Mouse (Mus musculus): Measurements from ENCODE around the gene Glp2r. TPM values are rescaled to one million over a fixed set of nuclear protein-coding genes. Genes with fewer than 3 reads are reported as not detected.

Glp2r gene
- total RNA-seq (2021) = 1 to 10 TPM; 1.9 to 2.3 TPM

GRCm38 (mm10) chr11:67771053-67771452 lies at the start of gene Glp2r:
Glp2r (minus strand) TSS chr11:67771153.
- DNase-seq (ENCODE audit: extremely low spot score in 1 of 2, low spot score in 2 of 2) = no peak
- intact Hi-C loops (cut with DNase I) = no loop called here

- intact Hi-C loops (cut with DNase I) = loop anchor here (2.0 to 5.0 kb wide), 3 partner anchors 37 to 103 kb away; partner anchors contain the start of gene Usp43
- DNase-seq (ENCODE audit: extremely low spot score in 1 of 2, low spot score in 2 of 2) = peak in 1 of 2 experiments; percentile 80
Measured at GRCm38 (mm10) chr11:67820221-67820620, 49.3 kb upstream of the Glp2r start.

GRCm38 (mm10) chr11:67819604-67820003 lies 48.7 kb upstream of the Glp2r start:
- peak; percentile 36 to 41 for DNase-seq (ENCODE audit: extremely low spot score in 1 of 2, low spot score in 2 of 2)

GRCm38 (mm10) chr11:67811535-67811934 lies 40.6 kb upstream of the Glp2r start:
- no peak for DNase-seq (ENCODE audit: extremely low spot score in 1 of 2, low spot score in 2 of 2)
- intact Hi-C loops (cut with DNase I) = loop anchor here (10.0 kb wide), 2 partner anchors 593 to 697 kb away; partner anchors contain the start of gene Ntn1

More at GRCm38 (mm10) chr11:67819604-67820003, 48.7 kb upstream of the Glp2r start:
- intact Hi-C loops (cut with DNase I) = loop anchor here (2.0 to 10.0 kb wide), 5 partner anchors 38 to 705 kb away; partner anchors contain the start of genes Ntn1 and Usp43

- intact Hi-C loops (cut with DNase I) = no loop called here
- DNase-seq (ENCODE audit: extremely low spot score in 1 of 2, low spot score in 2 of 2) = no peak
Measured at GRCm38 (mm10) chr11:67808051-67808450, 37.1 kb upstream of the Glp2r start.

GRCm38 (mm10) chr11:67806832-67807597 lies 36.1 kb upstream of the Glp2r start:
- no peak for DNase-seq (ENCODE audit: extremely low spot score in 1 of 2, low spot score in 2 of 2)
- intact Hi-C loops (cut with DNase I) = no loop called here

GRCm38 (mm10) chr11:67805538-67805937 lies 34.6 kb upstream of the Glp2r start:
- no peak for DNase-seq (ENCODE audit: extremely low spot score in 1 of 2, low spot score in 2 of 2)
- intact Hi-C loops (cut with DNase I) = no loop called here

- DNase-seq (ENCODE audit: extremely low spot score in 1 of 2, low spot score in 2 of 2) = peak in 1 of 2 experiments; percentile 42
- intact Hi-C loops (cut with DNase I) = no loop called here
Measured at GRCm38 (mm10) chr11:67801169-67801568, 30.2 kb upstream of the Glp2r start.

GRCm38 (mm10) chr11:67800130-67800723 lies 29.3 kb upstream of the Glp2r start:
- no peak for DNase-seq (ENCODE audit: extremely low spot score in 1 of 2, low spot score in 2 of 2)
- intact Hi-C loops (cut with DNase I) = no loop called here

- no peak for DNase-seq (ENCODE audit: extremely low spot score in 1 of 2, low spot score in 2 of 2)
- intact Hi-C loops (cut with DNase I) = no loop called here
Measured at GRCm38 (mm10) chr11:67797931-67798330, 27.0 kb upstream of the Glp2r start, which contains the start of gene Dhrs7c. Dhrs7c (plus strand) TSS chr11:67798187.

- intact Hi-C loops (cut with DNase I) = no loop called here
- no peak for DNase-seq (ENCODE audit: extremely low spot score in 1 of 2, low spot score in 2 of 2)
Measured at GRCm38 (mm10) chr11:67790182-67790581, 19.2 kb upstream of the Glp2r start.

GRCm38 (mm10) chr11:67774379-67774778 lies 3.4 kb upstream of the Glp2r start, which contains the start of gene Gsg1l2:
Gsg1l2 (plus strand) TSS chr11:67774608.
- intact Hi-C loops (cut with DNase I) = no loop called here
- no peak for DNase-seq (ENCODE audit: extremely low spot score in 1 of 2, low spot score in 2 of 2)

- peak; percentile 63 to 73 for DNase-seq (ENCODE audit: extremely low spot score in 1 of 2, low spot score in 2 of 2)
- intact Hi-C loops (cut with DNase I) = no loop called here
Measured at GRCm38 (mm10) chr11:67772577-67772976, 1.6 kb upstream of the Glp2r start.

GRCm38 (mm10) chr11:67771691-67772090 lies 738 bp upstream of the Glp2r start:
- intact Hi-C loops (cut with DNase I) = no loop called here
- DNase-seq (ENCODE audit: extremely low spot score in 1 of 2, low spot score in 2 of 2) = no peak

- no peak for DNase-seq (ENCODE audit: extremely low spot score in 1 of 2, low spot score in 2 of 2)
- intact Hi-C loops (cut with DNase I) = no loop called here
Measured at GRCm38 (mm10) chr11:67757373-67758167, 13.4 kb downstream of the Glp2r start.

- intact Hi-C loops (cut with DNase I) = no loop called here
- no peak for DNase-seq (ENCODE audit: extremely low spot score in 1 of 2, low spot score in 2 of 2)
Measured at GRCm38 (mm10) chr11:67756287-67756686, 14.7 kb downstream of the Glp2r start.

GRCm38 (mm10) chr11:67741569-67741968 lies 29.4 kb downstream of the Glp2r start:
- no peak for DNase-seq (ENCODE audit: extremely low spot score in 1 of 2, low spot score in 2 of 2)

GRCm38 (mm10) chr11:67738846-67739490 lies 32.0 kb downstream of the Glp2r start:
- intact Hi-C loops (cut with DNase I) = no loop called here
- DNase-seq (ENCODE audit: extremely low spot score in 1 of 2, low spot score in 2 of 2) = no peak

More at GRCm38 (mm10) chr11:67741569-67741968, 29.4 kb downstream of the Glp2r start:
- intact Hi-C loops (cut with DNase I) = no loop called here

- DNase-seq (ENCODE audit: extremely low spot score in 1 of 2, low spot score in 2 of 2) = no peak
- intact Hi-C loops (cut with DNase I) = no loop called here
Measured at GRCm38 (mm10) chr11:67738345-67738744, 32.6 kb downstream of the Glp2r start.
